Mouse (Mus musculus): Measurements from ENCODE around the gene Pik3c2g. TPM values are rescaled to one million over a fixed set of nuclear protein-coding genes. Genes with fewer than 3 reads are reported as not detected.

Pik3c2g gene
- polyA plus RNA-seq, 1 experiment from 2014 or later, result 0.74 TPM

- H3K9me3 ChIP-seq, result no peaks in the 10 kb centered on the region
- H3K4me3 ChIP-seq (replicated peaks), result no peak overlapping the region
- H3K27ac ChIP-seq, result no peak overlapping the region
- no peak overlapping the region for H3K9ac ChIP-seq (replicated peaks)
- H3K36me3 ChIP-seq, result no peaks in the 10 kb centered on the region
- no peak for ATAC-seq (ENCODE audit: insufficient number of reproducible peaks, insufficient read depth, low FRiP score, low TSS enrichment, low read depth)
- H3K27me3 ChIP-seq, result no peaks in the 10 kb centered on the region
- no peak overlapping the region for H3K4me2 ChIP-seq
- 81% methylated on average over 7 of the region's 7 CpGs for WGBS
- no peaks in the 10 kb centered on the region for H3K4me1 ChIP-seq (replicated peaks)
These were observed 260.0 kb downstream of the Pik3c2g start for GRCm38 (mm10) chr6:139846889-139847544.

- H3K9me3 ChIP-seq, result no peaks in the 10 kb centered on the region
- no peak overlapping the region for H3K4me2 ChIP-seq
- WGBS, result 89% methylated on average over 3 of the region's 3 CpGs
- H3K4me3 ChIP-seq (replicated peaks), result no peak overlapping the region
- no peaks in the 10 kb centered on the region for H3K27me3 ChIP-seq
- H3K36me3 ChIP-seq, result no peaks in the 10 kb centered on the region
- no peaks in the 10 kb centered on the region for H3K4me1 ChIP-seq (replicated peaks)
- no peak overlapping the region for H3K9ac ChIP-seq (replicated peaks)
- ATAC-seq (ENCODE audit: insufficient number of reproducible peaks, insufficient read depth, low FRiP score, low TSS enrichment, low read depth), result no peak
- H3K27ac ChIP-seq, result no peak overlapping the region
These were observed 262.9 kb downstream of the Pik3c2g start for GRCm38 (mm10) chr6:139849931-139850330.

GRCm38 (mm10) chr6:139851705-139852603 lies 264.9 kb downstream of the Pik3c2g start:
- WGBS, result 87% methylated on average over 21 of the region's 21 CpGs
- Histone ChIP-seq H3K36me3 (no peaks in the 10 kb centered on the region), H3K4me3 (replicated peaks) (no peak overlapping the region), H3K27ac (no peak overlapping the region), H3K9me3 (no peaks in the 10 kb centered on the region), H3K4me1 (replicated peaks) (no peaks in the 10 kb centered on the region), H3K4me2 (no peak overlapping the region), H3K27me3 (no peaks in the 10 kb centered on the region), H3K9ac (replicated peaks) (no peak overlapping the region)
- peak; percentile 20; the same call in 1 of the 2 replicates for ATAC-seq (ENCODE audit: insufficient number of reproducible peaks, insufficient read depth, low FRiP score, low TSS enrichment, low read depth)

- H3K9ac ChIP-seq (replicated peaks), result no peak overlapping the region
- H3K4me1 ChIP-seq (replicated peaks), result no peaks in the 10 kb centered on the region
- no peak for ATAC-seq (ENCODE audit: insufficient number of reproducible peaks, insufficient read depth, low FRiP score, low TSS enrichment, low read depth)
- 71% methylated on average over 3 of the region's 3 CpGs for WGBS
- no peak overlapping the region for H3K4me2 ChIP-seq
- H3K4me3 ChIP-seq (replicated peaks), result no peak overlapping the region
- no peaks in the 10 kb centered on the region for H3K27me3 ChIP-seq
- H3K9me3 ChIP-seq, result no peaks in the 10 kb centered on the region
- no peak overlapping the region for H3K27ac ChIP-seq
- no peaks in the 10 kb centered on the region for H3K36me3 ChIP-seq
These were observed 265.8 kb downstream of the Pik3c2g start for GRCm38 (mm10) chr6:139852836-139853235.

- 92% methylated on average over 3 of the region's 3 CpGs for WGBS
- H3K4me3 ChIP-seq (replicated peaks), result no peak overlapping the region
These were observed 273.1 kb downstream of the Pik3c2g start for GRCm38 (mm10) chr6:139860141-139860540.

GRCm38 (mm10) chr6:139861534-139861933 lies 274.5 kb downstream of the Pik3c2g start:
- no peak for ATAC-seq (ENCODE audit: insufficient number of reproducible peaks, insufficient read depth, low FRiP score, low TSS enrichment, low read depth)
- Histone ChIP-seq H3K9ac (replicated peaks) (no peak overlapping the region), H3K36me3 (no peaks in the 10 kb centered on the region), H3K4me2 (no peak overlapping the region), H3K27ac (no peak overlapping the region), H3K27me3 (no peaks in the 10 kb centered on the region), H3K9me3 (no peaks in the 10 kb centered on the region), H3K4me3 (replicated peaks) (no peak overlapping the region), H3K4me1 (replicated peaks) (no peaks in the 10 kb centered on the region)
- 86% methylated on average over 2 of the region's 2 CpGs for WGBS

More at GRCm38 (mm10) chr6:139860141-139860540, 273.1 kb downstream of the Pik3c2g start:
- no peak for ATAC-seq (ENCODE audit: insufficient number of reproducible peaks, insufficient read depth, low FRiP score, low TSS enrichment, low read depth)
- H3K4me2 ChIP-seq, result no peak overlapping the region
- no peak overlapping the region for H3K27ac ChIP-seq
- no peaks in the 10 kb centered on the region for H3K27me3 ChIP-seq
- no peaks in the 10 kb centered on the region for H3K9me3 ChIP-seq
- no peaks in the 10 kb centered on the region for H3K4me1 ChIP-seq (replicated peaks)
- H3K36me3 ChIP-seq, result no peaks in the 10 kb centered on the region
- no peak overlapping the region for H3K9ac ChIP-seq (replicated peaks)

- Histone ChIP-seq H3K4me3 (replicated peaks) (no peak overlapping the region), H3K9ac (replicated peaks) (no peak overlapping the region), H3K27ac (no peak overlapping the region), H3K9me3 (no peaks in the 10 kb centered on the region), H3K4me2 (no peak overlapping the region), H3K36me3 (no peaks in the 10 kb centered on the region), H3K4me1 (replicated peaks) (no peaks in the 10 kb centered on the region), H3K27me3 (no peaks in the 10 kb centered on the region)
- ATAC-seq (ENCODE audit: insufficient number of reproducible peaks, insufficient read depth, low FRiP score, low TSS enrichment, low read depth), result no peak
- WGBS, result 94% methylated on average over 18 of the region's 18 CpGs
These were observed 278.1 kb downstream of the Pik3c2g start for GRCm38 (mm10) chr6:139865059-139865673.

- WGBS, result 46% methylated on average over 3 of the region's 3 CpGs
- H3K27me3 ChIP-seq, result no peaks in the 10 kb centered on the region
- H3K4me3 ChIP-seq (replicated peaks), result no peak overlapping the region
- no peak overlapping the region for H3K4me2 ChIP-seq
- no peak for ATAC-seq (ENCODE audit: insufficient number of reproducible peaks, insufficient read depth, low FRiP score, low TSS enrichment, low read depth)
- H3K36me3 ChIP-seq, result no peaks in the 10 kb centered on the region
- no peaks in the 10 kb centered on the region for H3K4me1 ChIP-seq (replicated peaks)
- H3K9me3 ChIP-seq, result no peaks in the 10 kb centered on the region
- no peak overlapping the region for H3K9ac ChIP-seq (replicated peaks)
- H3K27ac ChIP-seq, result no peak overlapping the region
These were observed 287.6 kb downstream of the Pik3c2g start for GRCm38 (mm10) chr6:139874418-139875176.

- ATAC-seq (ENCODE audit: insufficient number of reproducible peaks, insufficient read depth, low FRiP score, low TSS enrichment, low read depth), result no peak
These were observed 289.7 kb downstream of the Pik3c2g start for GRCm38 (mm10) chr6:139876691-139877090.

GRCm38 (mm10) chr6:139877476-139878361 lies 290.7 kb downstream of the Pik3c2g start:
- no peak overlapping the region for H3K4me3 ChIP-seq (replicated peaks)
- no peaks in the 10 kb centered on the region for H3K9me3 ChIP-seq
- H3K9ac ChIP-seq (replicated peaks), result no peak overlapping the region
- H3K27me3 ChIP-seq, result no peaks in the 10 kb centered on the region
- 73% methylated on average over 6 of the region's 6 CpGs for WGBS
- no peak overlapping the region for H3K27ac ChIP-seq
- no peaks in the 10 kb centered on the region for H3K4me1 ChIP-seq (replicated peaks)
- no peak for ATAC-seq (ENCODE audit: insufficient number of reproducible peaks, insufficient read depth, low FRiP score, low TSS enrichment, low read depth)
- no peaks in the 10 kb centered on the region for H3K36me3 ChIP-seq
- no peak overlapping the region for H3K4me2 ChIP-seq

More at GRCm38 (mm10) chr6:139876691-139877090, 289.7 kb downstream of the Pik3c2g start:
- no peak overlapping the region for H3K9ac ChIP-seq (replicated peaks)
- no peaks in the 10 kb centered on the region for H3K4me1 ChIP-seq (replicated peaks)
- no peaks in the 10 kb centered on the region for H3K27me3 ChIP-seq
- no peaks in the 10 kb centered on the region for H3K36me3 ChIP-seq
- 77% methylated on average over 1 of the region's 1 CpGs for WGBS
- H3K9me3 ChIP-seq, result no peaks in the 10 kb centered on the region
- H3K27ac ChIP-seq, result no peak overlapping the region
- no peak overlapping the region for H3K4me3 ChIP-seq (replicated peaks)
- no peak overlapping the region for H3K4me2 ChIP-seq

Measured in limb, embryonic 12.5 days (tissue).